Mouse (Mus musculus) right cerebral cortex, postnatal 4 days (tissue): ENCODE results near the gene Enthd1.

ENCODE experiments used
- DNase-seq: peaks from one replicate; pipeline ENCODE4 v3.0.0-alpha.2; 2022

Gene Enthd1

DNA sequence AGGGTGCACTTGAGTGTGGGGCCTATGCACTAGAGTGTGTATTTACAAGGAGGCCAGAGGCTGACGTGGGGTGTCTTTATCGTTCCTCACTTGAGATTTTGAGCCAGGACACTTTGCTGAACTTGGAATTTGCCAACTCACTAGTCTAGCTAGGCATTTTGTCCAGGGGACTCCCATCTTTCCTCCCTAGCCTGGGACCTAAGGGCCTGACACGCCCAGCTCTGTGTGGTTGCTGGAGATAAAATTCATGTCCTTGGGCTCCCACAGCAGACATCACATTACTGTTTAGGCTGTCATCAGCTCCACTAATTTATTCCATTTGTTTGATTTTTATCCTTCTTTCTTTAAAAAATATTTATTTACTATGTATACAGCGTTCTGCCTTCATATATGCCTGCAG, 97.1 kb downstream of the Enthd1 start:
- DNase-seq = no peak

DNA sequence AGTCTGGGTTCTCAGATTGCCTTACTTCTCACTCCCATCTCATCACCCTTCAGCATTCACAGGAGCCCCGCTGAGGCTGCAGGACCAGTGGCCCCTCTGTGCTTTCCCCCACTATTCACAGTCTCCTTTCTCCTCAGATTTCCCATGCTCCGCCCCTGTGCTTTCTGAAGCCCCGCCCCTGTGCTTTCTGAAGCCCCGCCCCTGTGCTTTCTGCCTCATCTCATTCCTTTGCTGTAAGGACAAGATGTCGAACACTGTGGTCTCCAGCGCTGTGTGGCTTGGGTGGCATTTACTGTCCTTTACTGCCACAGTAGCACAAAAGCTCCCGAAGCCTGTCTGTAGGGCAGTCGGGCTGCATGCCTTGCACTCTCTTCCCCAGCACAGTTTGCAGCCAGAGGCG, 102.8 kb downstream of the Enthd1 start:
- no peak for DNase-seq

DNA sequence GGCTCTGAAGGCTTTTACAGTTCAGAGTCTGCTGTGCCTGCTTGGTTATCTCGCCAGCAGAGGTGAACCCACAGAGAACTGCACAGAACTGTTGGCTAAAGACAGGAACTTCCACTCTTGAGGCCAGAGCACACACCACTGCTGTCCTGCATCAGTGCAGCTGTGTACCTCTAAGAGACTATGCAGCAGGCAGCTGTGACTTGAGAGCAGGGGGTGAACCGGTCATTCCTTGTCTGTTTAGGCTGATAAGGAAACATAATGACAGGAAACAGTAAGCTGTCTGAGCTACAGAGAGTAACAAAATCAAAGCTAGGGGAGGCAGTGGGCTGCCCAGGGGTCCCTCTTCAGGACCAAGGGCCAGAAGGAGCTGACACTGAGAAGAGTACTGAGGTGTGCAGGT, 103.5 kb downstream of the Enthd1 start:
- DNase-seq = no peak

DNA sequence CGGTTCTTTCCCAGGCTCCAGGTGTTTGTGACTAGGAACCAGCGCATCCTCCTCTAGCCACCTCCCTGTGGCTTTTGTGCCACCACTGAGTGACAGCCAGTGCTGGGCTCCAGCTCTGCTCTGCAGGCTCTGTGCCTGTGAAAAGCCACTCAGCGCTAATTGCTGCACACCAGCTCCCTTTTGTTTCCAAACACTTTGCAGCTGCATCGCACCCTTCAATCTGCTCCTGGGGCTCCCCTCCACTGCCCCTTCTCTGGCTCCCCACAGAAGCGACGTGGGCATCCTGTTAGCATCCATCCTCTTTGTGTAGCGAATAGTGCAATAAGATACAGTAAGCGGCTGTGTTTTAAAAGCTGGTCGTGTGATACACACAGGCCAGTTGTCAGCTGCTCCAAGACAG, 104.9 kb downstream of the Enthd1 start:
- DNase-seq = peak; percentile 49

DNA sequence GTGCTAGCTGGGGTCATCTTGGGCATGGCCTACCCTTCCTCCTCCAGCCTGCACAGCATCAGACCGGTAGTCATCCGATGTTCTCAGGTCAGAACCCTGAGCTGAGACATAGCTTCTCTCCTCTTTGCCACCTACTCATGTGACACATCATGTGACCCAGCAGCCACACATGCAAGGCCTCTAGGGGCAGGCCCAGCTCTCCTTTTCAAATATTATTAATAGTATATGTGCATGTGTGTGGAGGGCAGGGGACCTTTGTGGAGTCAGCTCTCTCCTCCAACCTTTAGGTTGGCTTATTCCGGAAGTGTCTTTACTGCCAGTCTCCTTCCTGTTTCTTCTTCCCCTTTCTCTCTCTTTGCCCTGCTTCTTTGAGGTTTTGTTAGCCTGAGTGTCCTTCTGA, 107.0 kb downstream of the Enthd1 start:
- DNase-seq = no peak

DNA sequence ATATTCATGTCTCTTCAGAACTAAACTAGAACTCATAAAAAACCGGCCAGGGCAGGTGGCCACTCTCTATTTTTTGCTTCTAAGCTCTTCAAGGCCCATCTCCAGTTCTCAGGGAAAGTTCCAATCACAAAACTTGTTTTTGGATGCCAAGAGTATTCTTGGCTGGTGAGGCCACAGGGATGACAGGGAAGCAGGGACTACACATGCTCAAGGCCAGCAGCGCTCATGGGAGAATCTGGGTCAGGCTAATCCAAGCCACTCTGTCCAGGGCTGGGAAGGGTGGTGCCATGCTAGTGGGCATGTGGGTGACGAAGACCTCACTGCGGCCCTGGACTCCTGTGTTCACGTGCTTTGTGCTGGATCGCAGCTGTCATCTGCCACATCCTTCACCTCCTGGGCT, 110.5 kb downstream of the Enthd1 start:
- no peak for DNase-seq

DNA sequence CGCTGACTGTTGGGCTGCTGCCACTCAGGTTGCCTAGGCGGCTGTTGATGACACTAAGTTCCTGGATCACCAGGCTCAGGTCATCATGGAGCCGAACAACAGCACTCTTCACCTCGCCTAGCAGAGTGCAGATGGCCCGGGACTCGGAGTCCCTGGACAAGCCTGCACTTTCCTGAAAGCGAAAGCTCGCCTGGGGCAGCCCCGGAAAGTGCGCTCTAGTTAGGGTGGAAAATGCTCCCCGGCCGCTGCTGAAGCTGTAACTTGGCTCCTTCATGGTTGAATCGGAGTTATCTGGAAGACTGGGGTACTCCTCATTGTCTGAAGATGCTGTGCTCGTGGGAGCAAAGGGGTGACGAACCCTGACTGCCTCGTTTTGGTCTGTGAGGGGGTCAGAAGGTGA, 112.5 kb downstream of the Enthd1 start:
- no peak for DNase-seq

DNA sequence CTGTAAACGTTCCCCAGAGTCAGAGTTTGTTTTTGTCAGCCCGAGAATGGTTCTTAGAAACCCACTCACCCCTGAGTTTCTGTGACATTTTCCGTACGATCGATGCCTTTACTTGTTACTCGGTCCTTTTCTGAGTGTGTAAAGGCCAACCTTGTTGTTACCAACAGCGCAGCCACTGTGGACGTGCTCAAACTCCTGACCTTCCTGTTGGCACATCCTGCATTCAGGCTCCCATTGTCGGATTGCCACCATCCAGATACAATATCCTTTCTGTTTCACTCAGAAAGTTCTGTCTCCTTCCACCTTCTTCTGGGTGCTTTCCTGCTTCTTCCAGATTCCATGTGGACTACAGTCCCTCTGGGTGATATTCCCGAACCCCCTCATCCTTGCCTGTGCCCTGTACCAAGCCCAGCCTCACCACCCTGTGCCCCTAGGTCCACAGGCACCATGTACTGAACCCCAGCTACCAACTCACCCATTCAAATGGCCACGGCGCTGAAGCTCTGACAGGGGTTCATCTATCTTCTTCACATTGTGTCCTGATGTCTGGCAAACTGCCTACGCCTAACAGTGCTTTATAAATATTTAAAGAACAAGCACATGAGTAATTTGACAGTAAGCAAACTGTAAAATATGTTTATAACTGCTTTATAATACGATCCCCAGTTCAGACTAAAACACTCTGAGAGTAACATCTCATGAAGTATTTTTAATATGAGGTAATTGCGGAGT, 118.8 kb downstream of the Enthd1 start:
- no peak for DNase-seq

DNA sequence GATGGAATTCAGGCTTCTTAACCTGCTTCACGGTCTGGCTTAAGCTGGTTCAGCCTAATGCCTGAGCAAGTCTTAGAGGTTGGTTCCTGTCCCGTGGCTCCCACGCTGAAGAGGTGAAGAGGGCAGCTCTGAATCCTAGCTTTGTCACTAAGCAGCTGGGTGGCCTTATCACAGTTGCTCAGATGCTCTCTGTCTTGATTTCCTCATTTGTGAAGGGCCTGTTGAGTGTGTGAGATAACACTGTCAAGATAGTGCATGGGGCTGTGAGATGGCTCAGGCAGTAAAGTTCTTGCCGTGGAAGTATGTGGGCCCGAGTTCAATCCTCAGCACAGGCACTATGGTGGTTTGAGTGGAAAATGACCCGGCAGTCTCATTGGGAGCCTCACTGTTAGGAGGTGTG, 124.8 kb downstream of the Enthd1 start:
- no peak for DNase-seq

DNA sequence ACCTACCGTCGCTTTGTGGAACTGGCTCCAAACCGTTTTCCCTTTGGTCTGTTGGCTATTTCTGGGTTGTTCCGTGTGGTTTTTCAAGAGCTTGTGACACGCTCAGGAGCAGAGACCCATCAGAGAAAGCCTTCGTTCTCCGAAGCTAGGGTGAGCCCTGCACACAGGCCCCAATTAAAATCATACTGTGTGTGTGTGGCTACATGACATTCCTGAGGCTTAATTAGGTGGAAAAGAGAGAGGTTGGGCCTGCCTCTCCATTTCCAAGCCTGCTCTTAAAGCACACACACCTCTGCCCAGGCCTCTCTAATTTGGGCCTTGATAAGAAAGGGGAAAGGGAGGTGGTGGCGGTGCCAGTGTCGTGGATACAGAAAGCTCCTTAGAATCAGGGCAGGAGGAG, 126.5 kb downstream of the Enthd1 start:
- DNase-seq = no peak

DNA sequence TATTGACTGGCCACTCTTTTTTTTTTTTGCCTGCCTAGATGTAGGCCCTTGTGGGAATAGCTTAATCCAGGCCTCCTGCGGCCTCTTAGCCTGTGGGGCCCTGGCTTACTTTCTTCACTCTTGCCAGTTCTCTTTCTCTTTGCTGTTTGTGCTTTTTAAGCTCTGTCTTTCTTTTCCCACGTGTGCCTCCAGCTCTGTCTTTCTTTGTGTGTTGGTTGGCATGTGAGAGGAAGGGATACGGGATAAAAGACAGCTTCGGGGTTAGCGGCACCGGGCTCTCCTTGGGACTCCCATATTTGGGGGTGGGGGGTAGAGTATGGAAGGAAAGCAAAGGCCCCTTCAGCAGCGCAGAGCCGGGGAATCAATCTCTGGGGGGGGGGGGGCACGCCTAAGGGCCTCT, 127.0 kb downstream of the Enthd1 start:
- DNase-seq = no peak

DNA sequence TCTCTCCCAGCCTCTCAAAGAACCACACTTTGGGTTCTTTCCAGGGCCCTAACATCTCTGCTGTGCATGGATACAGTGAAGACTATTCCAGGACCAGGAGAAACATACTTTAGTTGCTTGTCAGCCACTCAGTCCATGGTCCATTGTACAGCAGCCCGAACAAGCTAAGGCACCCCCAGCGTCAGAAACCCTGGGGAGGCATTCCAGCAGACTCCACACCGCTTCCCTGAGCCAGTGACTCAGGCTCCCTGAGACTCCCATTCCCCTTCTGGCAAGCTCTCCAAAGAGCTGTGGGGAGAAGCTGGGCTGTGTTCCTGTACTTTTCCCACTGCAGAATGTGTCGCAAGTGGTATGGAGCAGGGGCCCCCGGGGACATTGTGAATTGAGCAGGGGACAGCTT, 128.0 kb downstream of the Enthd1 start:
- no peak for DNase-seq

DNA sequence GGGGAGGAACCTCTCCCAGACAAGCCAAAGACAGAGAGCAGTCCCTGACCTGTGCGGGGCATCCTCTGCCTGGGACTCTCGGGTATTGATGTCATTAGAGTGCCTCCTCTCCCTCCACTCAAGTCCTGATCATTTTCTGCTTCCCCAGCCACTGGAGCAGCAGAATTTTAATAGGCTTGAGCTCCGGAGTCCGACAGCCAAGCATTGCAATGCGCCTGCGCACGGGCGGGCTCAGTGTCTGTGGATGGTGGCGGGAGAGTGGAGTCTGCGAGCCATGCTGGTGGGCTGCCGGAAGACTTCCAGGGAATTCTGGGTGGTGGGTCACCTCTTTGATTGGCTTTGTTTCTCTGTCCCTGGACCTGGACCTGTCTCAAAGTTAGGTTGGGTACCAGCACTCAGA, 134.6 kb downstream of the Enthd1 start:
- DNase-seq = peak; percentile 33

DNA sequence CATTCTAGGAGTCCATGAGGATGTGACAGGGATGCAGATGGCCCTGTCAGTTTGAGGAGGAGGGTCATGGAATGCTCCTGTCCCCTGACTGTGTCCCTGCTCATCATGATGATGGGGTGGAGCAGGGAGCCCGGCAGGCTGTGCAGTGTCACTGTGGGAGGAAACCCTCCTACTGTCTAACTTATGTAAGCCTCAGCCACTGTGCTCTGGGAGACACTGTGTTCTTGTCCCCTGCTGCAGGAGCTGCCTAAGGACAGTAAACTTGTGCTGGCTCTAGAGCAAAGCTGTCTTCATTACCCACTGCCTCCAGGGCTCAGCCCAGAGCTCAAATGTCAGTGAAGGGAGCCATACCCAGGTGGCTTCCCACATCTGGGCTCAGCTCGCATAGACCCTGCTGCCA, 146.8 kb downstream of the Enthd1 start:
- no peak for DNase-seq

DNA sequence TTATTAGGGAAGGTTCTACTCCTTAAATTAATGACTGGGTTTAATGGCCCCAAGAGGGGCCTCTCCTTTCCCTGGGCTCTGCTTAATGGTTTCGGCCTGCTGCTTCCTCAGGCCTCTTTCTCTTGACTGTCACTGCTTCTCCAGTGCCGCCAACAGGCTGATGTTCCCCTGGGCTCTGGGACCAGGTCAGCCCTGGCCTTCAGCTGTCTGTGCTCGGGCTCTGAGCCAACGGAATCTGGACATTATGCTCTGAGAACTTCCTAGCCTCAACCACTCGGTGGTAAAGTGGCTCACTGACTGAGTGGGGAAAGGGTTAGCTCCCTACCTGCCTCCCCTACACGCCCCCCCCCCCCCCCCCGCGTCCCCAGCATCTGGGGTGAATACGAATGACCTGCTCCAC, 147.9 kb downstream of the Enthd1 start:
- no peak for DNase-seq

DNA sequence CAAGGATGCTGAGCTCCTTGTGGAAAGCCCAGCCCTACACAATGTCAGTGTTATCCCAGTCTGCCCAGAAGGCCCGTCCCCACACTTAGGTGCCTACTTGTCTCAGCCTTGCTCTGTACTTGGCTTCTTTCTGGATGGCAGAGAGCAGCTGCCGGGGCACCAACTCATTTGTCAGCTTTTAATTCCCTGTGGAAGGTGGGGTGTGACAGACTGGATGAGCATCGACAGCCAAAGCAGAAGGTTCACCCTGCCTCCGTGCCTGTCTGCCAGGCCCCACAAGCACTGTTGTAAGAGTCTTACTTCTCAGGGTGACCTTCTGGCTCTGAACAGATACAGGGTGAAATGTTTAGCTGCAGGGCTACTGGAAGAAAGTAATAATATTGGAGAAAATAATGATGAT, 149.8 kb downstream of the Enthd1 start:
- no peak for DNase-seq

DNA sequence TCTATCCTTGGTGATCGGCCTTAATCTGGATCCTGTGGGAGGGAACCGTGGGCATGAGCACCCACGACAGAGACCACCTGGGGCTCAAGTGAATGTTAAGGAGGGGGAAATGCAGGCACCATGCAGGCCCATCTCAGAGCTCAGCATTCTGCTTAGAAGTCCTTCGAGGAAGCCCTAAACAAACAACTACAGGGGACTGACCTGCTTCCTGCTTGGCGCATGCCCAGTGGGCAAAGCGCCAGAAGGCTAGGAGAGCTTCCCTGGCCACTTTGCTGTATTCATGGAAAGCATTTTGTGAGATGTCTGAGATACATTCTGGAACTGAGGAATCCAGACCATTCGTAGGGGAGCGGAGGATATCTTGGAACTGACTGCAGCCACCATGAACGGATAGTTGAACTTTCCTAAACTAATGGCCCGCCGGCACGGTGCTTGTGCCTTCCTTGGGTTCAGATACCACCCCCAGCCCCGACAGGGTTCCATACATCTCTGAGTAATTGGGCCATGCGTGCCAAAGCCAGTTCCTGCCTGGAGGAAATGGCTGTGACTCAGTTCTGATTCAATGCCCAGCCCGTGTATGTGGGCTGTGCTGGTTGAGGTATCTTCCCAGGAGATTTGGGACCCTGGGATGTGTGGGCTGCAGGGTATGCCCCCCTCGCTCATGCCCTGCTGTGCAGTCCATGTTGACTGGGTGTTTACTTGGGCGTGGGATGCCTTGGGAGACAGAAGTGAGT, 150.8 kb downstream of the Enthd1 start:
- DNase-seq = no peak

DNA sequence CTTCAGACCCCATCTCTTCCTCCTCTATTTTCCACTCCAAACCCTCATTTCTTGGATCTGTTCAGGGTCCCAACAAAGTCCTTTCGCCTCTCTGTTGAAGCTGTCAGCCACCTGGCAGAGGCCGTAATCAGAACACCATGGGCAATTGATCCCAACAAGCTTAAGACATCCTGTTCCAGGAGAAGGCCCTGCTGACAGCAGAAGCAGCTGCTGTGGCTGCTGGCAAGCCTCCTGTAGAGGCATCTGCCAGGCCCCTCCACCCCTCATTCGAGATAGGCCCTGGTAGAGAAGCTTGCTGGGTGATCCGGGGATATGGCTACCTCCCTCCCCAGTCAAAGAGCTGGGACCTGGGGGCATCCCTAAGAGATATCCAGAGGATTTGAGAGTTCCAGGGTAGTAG, 151.9 kb downstream of the Enthd1 start:
- no peak for DNase-seq

DNA sequence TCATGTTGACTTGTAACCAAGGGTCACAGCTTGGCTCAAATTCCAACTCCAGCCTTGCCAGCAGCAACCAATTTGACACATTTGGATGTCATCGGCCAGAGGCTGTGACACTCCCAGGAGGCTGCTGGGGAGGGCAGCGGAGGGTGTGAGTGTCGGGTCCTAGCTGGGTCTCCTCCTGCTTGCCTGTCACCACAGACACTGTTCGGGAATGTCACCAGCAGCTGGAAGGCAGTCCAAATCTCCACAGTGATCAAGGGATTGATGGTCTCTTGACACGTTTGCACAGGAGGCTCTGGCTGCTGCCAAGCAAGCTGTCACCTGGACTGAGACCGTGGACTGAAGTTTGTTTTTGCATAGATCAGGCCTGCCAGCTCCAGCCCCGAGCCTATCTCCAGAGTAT, 154.3 kb downstream of the Enthd1 start:
- no peak for DNase-seq

DNA sequence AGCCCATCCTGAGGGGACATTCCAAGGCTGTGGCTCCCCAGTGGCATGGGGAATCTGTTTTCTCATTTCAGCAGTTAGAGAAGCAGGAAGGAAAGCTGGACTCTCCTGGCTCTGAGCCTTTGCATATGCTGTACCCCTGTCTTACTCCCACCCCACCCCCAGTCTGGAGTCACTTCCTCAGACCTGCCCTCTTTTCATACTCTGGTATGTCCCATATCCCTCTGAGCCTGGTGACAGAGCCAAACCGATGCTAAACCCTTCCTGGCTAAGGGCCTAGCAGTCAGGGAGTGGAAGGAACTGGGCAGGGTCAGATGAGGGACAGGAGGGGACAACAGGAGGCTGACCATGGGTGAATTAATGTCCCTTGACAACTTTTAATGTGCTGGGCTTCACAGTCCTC, 157.1 kb downstream of the Enthd1 start:
- DNase-seq = no peak
